Mouse (Mus musculus) bone marrow, adult 2 months (tissue): ENCODE measurements around the gene Leng1. TPM values are rescaled to one million over a fixed set of nuclear protein-coding genes. Genes with fewer than 3 reads are reported as not detected.
A peak's percentile ranks its signal among the peaks of the same experiment; 100 is the strongest.
"Not testable (repeated sequence)": the region's sequence is repeated elsewhere in the genome, so short reads cannot be mapped to it uniquely, and the experiment has no call there.

Experiments
- H3K27ac ChIP-seq: fragments of 200-500 bp; 2 replicates; pipeline ENCODE4 v1.5.1; 2012; ENCODE audit warnings: low read depth, mild to moderate bottlenecking, control low read depth, inconsistent platforms, low read length; ENCODE audit not compliant: control insufficient read depth, poor library complexity, insufficient read depth
- H3K4me1 ChIP-seq: fragments of 200-500 bp; 2 replicates; pipeline ENCODE4 v1.6.1; 2011; ENCODE audit warnings: low read length; ENCODE audit not compliant: control insufficient read depth, insufficient read depth
- H3K4me3 ChIP-seq: fragments of 200-500 bp; replicated peaks from 2 replicates; pipeline ENCODE3; 2011; ENCODE audit warnings: mild to moderate bottlenecking, low read depth, low read length, control low read depth; ENCODE audit not compliant: control insufficient read depth
- CTCF ChIP-seq: fragments of 200-500 bp; IDR thresholded peaks from 2 replicates; pipeline ENCODE4 v1.5.1; 2011; ENCODE audit warnings: low read length, control low read depth; ENCODE audit not compliant: control insufficient read depth, insufficient read depth
- POLR2A ChIP-seq: fragments of 200-500 bp; IDR thresholded peaks from 2 replicates; pipeline ENCODE4 v1.6.1; 2011; ENCODE audit warnings: low read depth, mild to moderate bottlenecking, control low read depth, low read length, borderline replicate concordance; ENCODE audit not compliant: control insufficient read depth
- WGBS: fragments of 180-500 bp; shearing (Covaris S2); methylation state at CpG from one replicate; pipeline ENCODE4 v1.1.7; 2018; 5-methylcytosine and 5-hydroxymethylcytosine counted together
- polyA plus RNA-seq: library from polyadenylated mRNA; stranded (reverse); fragments of >200 nt; gene quantifications from 2 replicates; pipeline ENCODE4 v1.2.4, GENCODE M21; 2011; ENCODE audit warnings: low replicate concordance; ENCODE audit not compliant: missing spikeins, insufficient read depth, insufficient read length

Leng1 gene
- polyA plus RNA-seq, 1 experiment, result 9.8 TPM

DNA sequence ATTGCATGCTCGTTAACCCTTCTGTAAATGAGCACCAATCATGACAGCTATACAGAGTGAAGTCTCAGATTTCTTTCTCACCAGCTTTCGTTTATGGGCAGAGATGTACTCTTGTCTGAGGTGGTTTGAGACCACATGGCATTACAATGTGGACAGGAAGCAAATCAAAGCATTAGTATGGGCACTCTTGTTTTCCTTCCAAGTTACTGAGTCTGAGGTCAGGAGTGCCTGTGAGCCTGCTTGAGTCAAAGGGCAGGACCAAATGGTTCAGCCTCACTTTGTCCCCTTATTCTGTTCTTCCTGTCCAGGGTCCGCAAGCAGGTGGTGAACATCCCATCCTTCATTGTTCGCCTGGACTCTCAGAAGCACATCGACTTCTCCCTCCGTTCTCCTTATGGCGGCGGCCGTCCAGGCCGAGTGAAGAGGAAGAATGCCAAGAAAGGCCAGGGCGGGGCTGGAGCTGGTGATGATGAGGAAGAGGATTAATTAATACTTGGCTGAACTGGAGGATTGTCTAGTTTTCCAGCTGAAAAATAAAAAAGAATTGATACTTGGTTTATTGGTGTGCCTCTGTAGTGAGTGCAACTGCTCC lies 40.8 kb upstream of the Leng1 start:
- TF ChIP-seq CTCF, result no peak
- TF ChIP-seq POLR2A, result no peak

DNA sequence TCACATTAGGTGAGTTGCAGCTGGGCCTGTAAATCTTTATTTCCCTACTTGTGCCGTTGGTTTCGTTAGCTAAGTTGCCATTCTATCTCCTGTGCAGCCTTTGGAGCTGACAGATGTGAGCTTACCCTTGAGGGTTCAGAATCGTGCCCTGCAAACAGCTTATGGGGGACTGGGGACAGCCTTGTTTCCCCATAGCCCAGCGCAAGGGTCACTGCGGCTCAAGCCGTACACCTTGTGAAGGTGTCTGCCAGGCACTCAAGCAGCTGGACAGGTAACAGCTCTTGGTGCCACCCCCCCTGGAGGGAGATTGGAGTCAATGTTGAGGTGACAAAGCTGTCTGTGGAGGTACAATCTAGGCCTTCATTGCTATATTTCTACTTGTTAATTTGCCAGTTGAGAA lies 40.3 kb upstream of the Leng1 start:
- WGBS, result 27% methylated on average over 6 of the region's 6 CpGs
- no peak for TF ChIP-seq CTCF
- TF ChIP-seq POLR2A, result no peak
- Histone ChIP-seq H3K4me1 (peaks cover 3% of the 10 kb centered on the region; the same call in 1 of the 2 replicates), H3K4me3 (peak overlapping the region; percentile 68), H3K27ac (peak overlapping the region; percentile 92)

More for the DNA sequence above, 40.8 kb upstream of the Leng1 start:
- H3K27ac ChIP-seq, result peak overlapping the region; percentile 92
- H3K4me1 ChIP-seq, result peaks cover 3% of the 10 kb centered on the region; the same call in 1 of the 2 replicates
- WGBS, result 17% methylated on average over 11 of the region's 11 CpGs
- H3K4me3 ChIP-seq, result peak overlapping the region; percentile 68

- not testable (repeated sequence) for H3K4me1 ChIP-seq
- H3K4me3 ChIP-seq, result peak overlapping the region; percentile 68
- peak overlapping the region; percentile 92 for H3K27ac ChIP-seq
- WGBS, result 6% methylated on average over 7 of the region's 7 CpGs
Observed at GRCm38 (mm10) chr7:3705461-3705860, 39.8 kb upstream of the Leng1 start.

DNA sequence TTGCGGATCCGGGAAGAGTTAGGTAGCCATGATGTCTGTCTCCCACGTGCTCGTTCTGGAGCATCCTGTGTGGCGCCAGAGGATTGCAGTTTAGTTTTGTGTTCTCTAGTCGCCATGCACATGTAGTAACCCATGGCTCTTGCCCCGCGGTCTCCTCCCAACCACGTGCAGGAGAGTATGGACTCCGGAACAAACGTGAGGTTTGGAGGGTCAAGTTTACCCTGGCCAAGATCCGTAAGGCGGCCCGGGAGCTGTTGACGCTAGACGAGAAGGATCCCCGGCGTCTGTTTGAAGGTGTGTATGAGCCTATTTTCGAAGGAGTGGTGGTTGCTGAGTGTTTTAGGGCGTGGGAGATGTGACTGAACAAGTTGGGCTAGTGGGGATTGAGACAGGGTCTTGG lies 38.8 kb upstream of the Leng1 start:
- peaks cover 3% of the 10 kb centered on the region; the same call in 1 of the 2 replicates for H3K4me1 ChIP-seq
- H3K4me3 ChIP-seq, result peak overlapping the region; percentile 95
- H3K27ac ChIP-seq, result peak overlapping the region; percentile 85
- WGBS, result under 1% methylated on average over 20 of the region's 20 CpGs
- TF ChIP-seq POLR2A, result no peak
- no peak for TF ChIP-seq CTCF

GRCm38 (mm10) chr7:3703879-3704441 lies 38.3 kb upstream of the Leng1 start, which contains the start of gene Rps9:
Gene Rps9 (plus strand): TSS chr7:3703993.
- peak within 1 kb of the TSS; percentile 95 for H3K4me3 ChIP-seq
- H3K4me1 ChIP-seq, result peaks cover 2% of the 10 kb centered on the region; the same call in 1 of the 2 replicates
- H3K27ac ChIP-seq, result peak within 1 kb of the TSS; percentile 85
- WGBS, result 1% methylated on average over 42 of the region's 42 CpGs
- TF ChIP-seq POLR2A, result peak; percentile 74
- TF ChIP-seq CTCF, result no peak

DNA sequence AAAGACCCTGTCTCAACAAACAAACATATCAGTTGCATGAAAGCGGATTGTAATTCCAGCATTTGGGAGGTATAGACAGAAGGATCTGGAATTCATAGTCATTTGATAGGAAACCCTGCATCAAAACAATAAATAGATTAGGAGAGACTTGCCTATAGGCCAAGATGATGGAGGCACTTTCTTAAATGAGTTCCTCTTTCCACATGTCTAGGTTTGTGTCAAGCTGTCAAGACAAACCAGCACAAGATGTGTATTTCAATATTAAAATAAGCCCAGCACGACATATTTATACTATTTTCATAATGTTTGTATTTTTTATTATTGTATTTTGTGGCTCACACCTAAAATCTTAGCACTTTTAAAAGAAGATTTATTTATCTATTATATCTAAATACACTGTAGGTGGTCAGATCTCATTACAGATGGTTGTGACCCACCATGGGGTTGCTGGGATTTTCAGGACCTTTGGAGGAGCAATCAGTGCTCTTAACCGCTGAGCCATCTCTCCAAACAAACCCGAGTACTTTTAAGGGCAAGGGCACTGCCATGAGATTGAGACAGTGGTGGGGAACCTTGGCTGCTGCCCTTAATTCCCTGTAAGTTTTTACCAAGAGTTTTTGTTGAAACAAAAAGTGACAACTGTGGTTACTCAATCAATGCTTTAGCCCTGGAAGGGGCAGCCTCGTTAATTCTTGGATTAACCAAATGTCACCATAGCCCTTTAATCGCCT lies 37.7 kb upstream of the Leng1 start:
- Histone ChIP-seq H3K4me1 (peaks cover 1% of the 10 kb centered on the region; the same call in 1 of the 2 replicates), H3K4me3 (peak overlapping the region; percentile 95), H3K27ac (peak overlapping the region; percentile 40)
- 17% methylated on average over 6 of the region's 6 CpGs for WGBS
- TF ChIP-seq CTCF (no peak), POLR2A (no peak)

GRCm38 (mm10) chr7:3698471-3698870 lies 32.8 kb upstream of the Leng1 start:
- no peak for TF ChIP-seq CTCF
- H3K4me1 ChIP-seq, result no peaks in the 10 kb centered on the region
- H3K27ac ChIP-seq, result no peak overlapping the region
- 89% methylated on average over 6 of the region's 6 CpGs for WGBS
- no peak overlapping the region for H3K4me3 ChIP-seq

DNA sequence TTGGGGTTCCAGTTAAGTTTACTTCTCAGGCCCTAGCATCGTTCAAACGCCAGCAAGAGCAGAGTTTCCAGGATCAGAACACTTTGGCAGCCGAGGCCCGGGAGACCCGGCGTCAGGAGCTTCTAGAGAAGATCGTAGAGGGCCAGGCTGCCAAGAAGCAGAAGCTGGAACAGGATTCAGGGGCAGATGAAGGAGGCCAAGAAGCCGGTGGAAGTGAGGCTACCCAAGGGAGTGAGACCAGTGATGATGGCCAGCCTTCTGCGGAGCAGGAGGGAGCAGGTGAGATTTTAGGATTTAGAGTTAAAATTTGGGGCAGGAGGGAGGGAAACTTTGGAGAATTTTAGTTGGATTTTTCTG lies 29.3 kb upstream of the Leng1 start:
- H3K4me1 ChIP-seq, result not testable (repeated sequence)
- Histone ChIP-seq H3K4me3 (peak overlapping the region; percentile 55), H3K27ac (peak overlapping the region; percentile 62)
- WGBS, result 6% methylated on average over 9 of the region's 9 CpGs
